Mouse (Mus musculus): Measurements from ENCODE around the gene Hyal1. TPM values are rescaled to one million over a fixed set of nuclear protein-coding genes. Genes with fewer than 3 reads are reported as not detected.

The Hyal1 gene
- polyA plus RNA-seq, 1 experiment from 2014 or later, result 5.9 TPM

DNA sequence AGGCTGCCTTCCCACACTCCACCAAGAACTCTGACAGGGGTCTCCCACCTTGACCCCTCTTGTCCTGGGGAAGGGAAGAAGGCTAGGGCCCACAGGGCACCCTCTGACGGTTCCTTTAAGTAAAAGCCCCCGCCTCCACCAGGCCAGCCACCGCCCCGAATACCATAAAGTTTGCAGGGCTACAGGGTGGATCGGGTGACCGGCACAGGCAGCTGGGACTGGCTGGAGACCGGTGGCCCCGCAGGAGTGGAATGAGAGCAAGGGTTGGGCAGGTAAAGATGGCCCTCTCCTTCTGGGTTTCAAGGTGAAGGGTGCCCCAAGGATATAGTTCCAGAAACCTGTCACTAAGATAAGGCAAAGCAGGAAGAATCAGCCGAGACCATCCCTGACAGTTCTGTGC lies 29.9 kb downstream of the Hyal1 start:
- Histone ChIP-seq H3K4me3 (replicated peaks) (peak overlapping the region; percentile 23), H3K4me2 (replicated peaks) (peak overlapping the region; percentile 59), H3K4me1 (replicated peaks) (peaks cover 58% of the 10 kb centered on the region), H3K36me3 (no peaks in the 10 kb centered on the region), H3K27ac (peak overlapping the region; percentile 86), H3K9ac (peak overlapping the region; percentile 29; the same call in 1 of the 2 replicates), H3K27me3 (replicated peaks) (no peaks in the 10 kb centered on the region), H3K9me3 (no peaks in the 10 kb centered on the region)
- 15% methylated on average over 9 of the region's 9 CpGs for WGBS
- peak; percentile 55 for ATAC-seq

DNA sequence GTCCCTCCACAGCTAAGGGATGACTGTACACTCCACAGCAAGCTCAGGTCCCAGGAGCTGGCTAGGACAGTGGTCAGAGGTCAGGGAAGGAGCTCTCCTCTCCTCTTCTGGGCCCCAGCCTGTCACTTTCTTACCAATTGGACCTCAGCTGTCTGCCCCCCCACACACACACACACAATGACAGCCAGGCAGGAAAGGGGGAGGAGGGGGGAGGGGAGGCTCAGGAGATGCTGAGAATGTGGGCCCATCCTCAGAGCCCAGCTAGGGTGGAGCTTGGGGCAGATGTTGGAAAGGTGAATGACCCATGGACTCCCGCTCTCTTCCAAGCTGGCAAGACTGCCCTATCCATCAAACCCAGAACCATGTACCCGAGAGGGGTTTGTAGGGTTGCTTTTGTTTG lies 30.3 kb downstream of the Hyal1 start:
- WGBS, result 53% methylated on average over 2 of the region's 2 CpGs
- H3K9ac ChIP-seq, result peak overlapping the region; percentile 29; the same call in 1 of the 2 replicates
- peak overlapping the region; percentile 23 for H3K4me3 ChIP-seq (replicated peaks)
- peak overlapping the region; percentile 86 for H3K27ac ChIP-seq
- H3K27me3 ChIP-seq (replicated peaks), result no peaks in the 10 kb centered on the region
- no peaks in the 10 kb centered on the region for H3K9me3 ChIP-seq
- peak; percentile 1; the same call in 1 of the 2 replicates for ATAC-seq
- H3K4me2 ChIP-seq (replicated peaks), result peak overlapping the region; percentile 59
- H3K36me3 ChIP-seq, result no peaks in the 10 kb centered on the region
- H3K4me1 ChIP-seq (replicated peaks), result peaks cover 62% of the 10 kb centered on the region

GRCm38 (mm10) chr9:107607653-107608245 lies 31.0 kb downstream of the Hyal1 start:
- Histone ChIP-seq H3K9me3 (no peaks in the 10 kb centered on the region), H3K36me3 (no peaks in the 10 kb centered on the region), H3K4me2 (replicated peaks) (peak overlapping the region; percentile 59), H3K9ac (peak overlapping the region; percentile 26; the same call in 1 of the 2 replicates), H3K4me3 (replicated peaks) (no peak overlapping the region), H3K27ac (peak overlapping the region; percentile 86), H3K27me3 (replicated peaks) (no peaks in the 10 kb centered on the region), H3K4me1 (replicated peaks) (peaks cover 66% of the 10 kb centered on the region)
- no peak for ATAC-seq
- 35% methylated on average over 9 of the region's 9 CpGs for WGBS

GRCm38 (mm10) chr9:107608741-107609432 lies 32.2 kb downstream of the Hyal1 start, which contains the start of gene Sema3b:
TSS of gene Sema3b (minus strand) at chr9:107609229.
- peak within 1 kb of the TSS; percentile 26; the same call in 1 of the 2 replicates for H3K9ac ChIP-seq
- ATAC-seq, result no peak
- peak within 1 kb of the TSS; percentile 86 for H3K27ac ChIP-seq
- H3K4me1 ChIP-seq (replicated peaks), result peaks cover 64% of the 10 kb centered on the region
- H3K4me3 ChIP-seq (replicated peaks), result no peak within 1 kb of the TSS
- H3K9me3 ChIP-seq, result no peaks in the 10 kb centered on the region
- WGBS, result 40% methylated on average over 12 of the region's 12 CpGs
- no peaks in the 10 kb centered on the region for H3K36me3 ChIP-seq
- peak within 1 kb of the TSS; percentile 59 for H3K4me2 ChIP-seq (replicated peaks)
- H3K27me3 ChIP-seq (replicated peaks), result no peaks in the 10 kb centered on the region

DNA sequence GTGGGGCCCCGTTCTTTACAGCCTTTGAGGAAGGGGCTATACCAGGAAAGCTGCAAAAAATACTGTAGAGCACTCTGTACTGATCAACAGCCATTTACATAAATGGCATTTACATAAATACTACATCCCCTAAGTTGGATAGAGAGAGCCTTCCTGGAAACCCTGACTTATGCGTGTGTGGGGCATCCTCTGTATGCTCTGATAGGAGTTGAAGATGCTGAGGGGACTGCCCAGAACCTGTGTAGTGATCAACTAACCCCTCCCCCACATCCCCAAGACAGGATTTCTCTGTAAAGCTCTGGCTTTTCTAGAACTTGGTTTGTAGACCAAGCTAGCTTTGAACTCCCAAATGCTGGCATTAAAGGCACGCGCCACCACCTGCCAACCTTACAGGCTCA lies 32.7 kb downstream of the Hyal1 start:
- Histone ChIP-seq H3K9ac (no peak overlapping the region), H3K4me1 (replicated peaks) (peaks cover 61% of the 10 kb centered on the region), H3K9me3 (no peaks in the 10 kb centered on the region), H3K27ac (peak overlapping the region; percentile 7; the same call in 1 of the 2 replicates), H3K36me3 (no peaks in the 10 kb centered on the region), H3K27me3 (replicated peaks) (no peaks in the 10 kb centered on the region), H3K4me2 (replicated peaks) (peak overlapping the region; percentile 59; the same call in 1 of the 2 replicates), H3K4me3 (replicated peaks) (no peak overlapping the region)
- 64% methylated on average over 4 of the region's 4 CpGs for WGBS
- ATAC-seq, result no peak

DNA sequence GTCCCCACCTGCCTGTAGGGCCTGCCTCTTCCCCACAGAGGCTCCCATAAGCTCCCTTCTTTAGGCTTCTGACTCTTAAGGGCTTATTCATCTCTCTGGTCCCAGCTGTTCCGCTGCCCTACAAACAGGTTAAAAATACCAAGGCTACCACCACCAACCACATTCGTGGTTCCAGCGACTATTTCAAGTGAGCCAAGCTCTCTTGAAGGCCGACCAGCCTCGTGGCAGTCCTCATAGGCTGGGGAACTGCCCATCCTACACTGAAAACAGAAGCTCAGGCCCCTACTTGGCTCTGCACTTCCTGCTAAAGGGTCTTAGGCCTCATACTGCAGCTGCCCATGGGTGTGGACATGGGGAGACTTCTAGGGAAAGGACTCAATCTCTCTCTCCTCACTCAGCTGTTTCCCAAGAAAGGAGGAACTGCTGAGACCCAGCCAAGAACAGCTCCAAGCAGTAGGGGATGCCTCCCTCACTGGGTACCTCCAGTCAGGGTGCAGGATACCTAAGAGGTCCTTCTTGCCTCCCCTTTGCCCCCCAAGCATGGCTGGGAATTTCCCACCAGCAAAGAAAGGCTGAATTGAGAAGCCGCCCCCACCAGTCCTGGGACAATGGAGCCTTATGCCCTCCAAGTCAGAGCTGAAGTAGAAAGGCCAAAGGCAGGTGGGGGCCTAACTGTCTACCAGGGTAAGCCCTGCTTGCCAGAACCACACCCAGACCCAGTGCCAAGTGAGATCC lies 34.9 kb downstream of the Hyal1 start:
- H3K4me2 ChIP-seq (replicated peaks), result peak overlapping the region; percentile 82
- peaks cover 46% of the 10 kb centered on the region for H3K4me1 ChIP-seq (replicated peaks)
- H3K4me3 ChIP-seq (replicated peaks), result peak overlapping the region; percentile 35
- H3K27me3 ChIP-seq (replicated peaks), result no peaks in the 10 kb centered on the region
- H3K9me3 ChIP-seq, result no peaks in the 10 kb centered on the region
- peak overlapping the region; percentile 92 for H3K27ac ChIP-seq
- ATAC-seq, result no peak
- whole genome bisulfite sequencing, result 71% methylated on average over 6 of the region's 6 CpGs
- H3K36me3 ChIP-seq, result peaks cover 17% of the 10 kb centered on the region; the same call in 1 of the 2 replicates
- H3K9ac ChIP-seq, result peak overlapping the region; percentile 55

DNA sequence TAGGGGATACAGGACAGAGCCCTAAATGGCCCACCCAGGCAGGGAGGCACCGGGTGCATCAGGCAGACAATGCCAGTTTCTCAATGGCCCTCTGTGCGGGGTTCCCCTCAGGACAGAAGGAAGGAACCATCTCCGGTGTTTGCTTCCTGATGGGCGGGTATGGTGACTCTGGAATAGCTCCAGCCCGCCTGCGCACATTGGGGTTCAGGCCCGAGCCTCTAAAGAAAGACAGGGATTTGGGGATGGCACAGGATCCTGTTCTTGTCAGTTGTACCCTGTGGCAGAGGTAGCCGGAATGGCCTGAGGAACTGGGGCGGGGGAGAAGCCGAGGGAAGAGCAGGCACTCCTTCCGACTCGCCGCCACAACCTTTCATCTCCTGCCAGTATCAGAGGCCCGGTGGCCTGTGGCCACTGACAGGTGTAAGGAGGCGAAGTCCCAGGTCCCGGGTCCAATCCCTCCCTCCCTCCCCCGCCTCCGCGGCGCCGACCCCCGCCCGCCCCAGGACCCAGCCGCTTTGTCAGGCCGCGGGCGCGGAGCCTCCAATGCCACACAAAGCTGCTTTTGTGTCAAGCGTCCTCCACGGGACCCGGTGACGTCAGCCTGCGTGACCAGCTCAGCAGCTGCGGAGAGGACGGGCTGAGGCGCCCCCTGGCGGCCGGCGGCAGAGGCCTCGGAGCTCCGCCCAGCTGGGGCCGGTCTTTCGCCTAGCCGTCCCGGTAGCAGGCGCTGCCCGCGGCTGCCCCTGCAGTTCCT lies 35.6 kb downstream of the Hyal1 start:
- peak overlapping the region; percentile 92 for H3K27ac ChIP-seq
- H3K4me3 ChIP-seq (replicated peaks), result peak overlapping the region; percentile 35
- ATAC-seq, result peak; percentile 92
- 5% methylated on average over 40 of the region's 48 CpGs for WGBS
- H3K27me3 ChIP-seq (replicated peaks), result no peaks in the 10 kb centered on the region
- peak overlapping the region; percentile 55 for H3K9ac ChIP-seq
- no peaks in the 10 kb centered on the region for H3K9me3 ChIP-seq
- H3K4me2 ChIP-seq (replicated peaks), result peak overlapping the region; percentile 82
- H3K4me1 ChIP-seq (replicated peaks), result peaks cover 39% of the 10 kb centered on the region
- peaks cover 21% of the 10 kb centered on the region; the same call in 1 of the 2 replicates for H3K36me3 ChIP-seq

DNA sequence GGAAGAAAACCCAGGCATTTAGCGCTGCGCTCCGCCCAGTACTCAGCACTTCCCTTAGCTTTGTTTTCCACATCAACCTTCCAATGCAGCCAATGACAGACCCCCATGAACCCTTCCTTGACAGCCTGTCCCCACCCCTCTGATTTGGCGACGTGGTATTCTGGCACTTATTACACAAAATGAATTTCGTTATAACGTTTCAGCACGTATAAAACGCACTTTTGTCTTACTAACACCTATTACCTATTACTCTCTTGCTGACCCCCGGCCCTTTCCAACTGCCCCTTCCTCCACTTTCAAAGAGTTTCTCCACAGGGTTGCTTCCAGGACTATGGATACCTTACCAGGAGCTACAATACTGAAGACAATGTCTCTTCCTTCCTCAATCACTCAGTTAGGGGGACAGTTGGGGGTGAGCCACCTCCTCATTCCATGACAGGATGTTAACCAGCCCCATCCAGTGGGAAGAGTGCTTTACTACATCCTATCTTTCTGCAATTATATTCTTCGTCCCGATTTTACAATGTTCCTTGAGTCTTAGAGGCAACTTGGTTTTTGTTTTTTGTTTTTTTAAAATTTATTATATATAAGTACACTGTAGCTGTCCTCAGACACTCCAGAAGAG lies 36.3 kb downstream of the Hyal1 start:
- Histone ChIP-seq H3K27ac (peak overlapping the region; percentile 86), H3K27me3 (replicated peaks) (no peaks in the 10 kb centered on the region), H3K36me3 (peaks cover 21% of the 10 kb centered on the region; the same call in 1 of the 2 replicates), H3K4me2 (replicated peaks) (peak overlapping the region; percentile 82), H3K4me1 (replicated peaks) (peaks cover 32% of the 10 kb centered on the region), H3K9me3 (no peaks in the 10 kb centered on the region), H3K4me3 (replicated peaks) (peak overlapping the region; percentile 2; the same call in 1 of the 2 replicates), H3K9ac (peak overlapping the region; percentile 34)
- ATAC-seq, result peak; percentile 29
- WGBS, result 9% methylated on average over 12 of the region's 12 CpGs

- Histone ChIP-seq H3K4me3 (replicated peaks) (no peak overlapping the region), H3K9ac (no peak overlapping the region), H3K4me2 (replicated peaks) (no peak overlapping the region), H3K27ac (no peak overlapping the region), H3K27me3 (replicated peaks) (no peaks in the 10 kb centered on the region), H3K9me3 (no peaks in the 10 kb centered on the region), H3K36me3 (peaks cover 30% of the 10 kb centered on the region), H3K4me1 (replicated peaks) (peaks cover 38% of the 10 kb centered on the region)
- no peak for ATAC-seq
- 74% methylated on average over 4 of the region's 4 CpGs for WGBS
Measured at GRCm38 (mm10) chr9:107615035-107615434, 38.3 kb downstream of the Hyal1 start.

DNA sequence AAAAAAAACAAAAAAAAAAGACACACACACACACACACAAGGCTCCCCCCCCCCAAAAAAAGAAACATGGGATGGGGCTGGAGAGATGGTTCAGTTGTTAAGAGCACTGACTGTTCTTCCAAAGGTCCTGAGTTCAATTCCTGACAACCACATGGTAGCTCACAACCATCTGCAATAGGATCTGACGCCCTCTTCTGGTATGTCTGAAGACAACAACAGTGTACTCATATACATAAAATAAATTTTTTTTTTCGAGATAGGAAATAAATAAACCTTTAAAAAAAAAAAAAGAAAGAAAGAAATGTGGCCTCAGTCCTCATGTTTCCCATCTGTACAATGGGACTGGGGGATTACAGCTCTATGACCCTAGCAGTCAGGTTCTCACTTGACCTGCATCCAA lies 40.7 kb downstream of the Hyal1 start:
- H3K4me2 ChIP-seq (replicated peaks), result no peak overlapping the region
- peaks cover 34% of the 10 kb centered on the region for H3K4me1 ChIP-seq (replicated peaks)
- H3K27me3 ChIP-seq (replicated peaks), result no peaks in the 10 kb centered on the region
- H3K4me3 ChIP-seq (replicated peaks), result no peak overlapping the region
- no peak overlapping the region for H3K27ac ChIP-seq
- H3K9me3 ChIP-seq, result no peaks in the 10 kb centered on the region
- H3K9ac ChIP-seq, result no peak overlapping the region
- ATAC-seq, result no peak
- 70% methylated on average over 2 of the region's 2 CpGs for WGBS
- H3K36me3 ChIP-seq, result peaks cover 31% of the 10 kb centered on the region

DNA sequence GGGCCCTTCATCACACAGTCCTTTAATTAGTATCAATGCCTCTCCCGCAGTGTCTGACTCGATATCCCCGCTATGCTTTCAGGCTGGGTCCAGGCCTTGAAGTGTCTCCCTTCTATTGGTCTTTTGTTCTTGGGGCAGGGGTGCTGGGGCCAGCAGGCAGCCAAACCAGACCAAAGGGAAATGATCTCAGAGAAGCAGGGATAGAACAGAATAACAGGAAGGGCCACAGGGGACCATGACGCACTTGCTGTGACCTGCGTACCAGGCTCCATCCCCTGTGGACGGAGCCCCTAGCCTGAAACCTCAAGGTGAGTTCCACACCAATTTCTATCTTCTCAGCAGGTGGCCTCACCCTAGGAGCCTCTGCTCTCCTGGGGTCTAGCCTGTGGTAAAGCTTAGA lies 41.4 kb downstream of the Hyal1 start:
- Histone ChIP-seq H3K36me3 (peaks cover 31% of the 10 kb centered on the region), H3K9ac (no peak overlapping the region), H3K4me1 (replicated peaks) (peaks cover 31% of the 10 kb centered on the region), H3K27ac (0 out of 2 replicates have a peak overlapping the region, but pooled peaks have one; percentile 87), H3K4me2 (replicated peaks) (no peak overlapping the region), H3K9me3 (no peaks in the 10 kb centered on the region), H3K4me3 (replicated peaks) (no peak overlapping the region), H3K27me3 (replicated peaks) (no peaks in the 10 kb centered on the region)
- WGBS, result 82% methylated on average over 6 of the region's 6 CpGs
- ATAC-seq, result no peak
